In genomic region chr1:165084179-165084578, GRCm38 (mm10) we compare ENCODE assay signal across 8 mouse cellular contexts.
DNase-seq lines count a peak whose midpoint lies in the region; ATAC-seq and TF ChIP-seq lines count a peak whose summit lies in the region.

No protein-coding gene starts in this region.

- intact Hi-C loops in heart, postnatal 10 days (cut with DNase I), result loop anchor here (1.0 kb wide), 1 partner anchor 38 kb away; no protein-coding TSS in a partner anchor

- peak; percentile 18 for DNase-seq in limb, embryonic 14.5 days (ENCODE audit: low spot score)
- no peak for DNase-seq in limb, embryonic 10.5 days (ENCODE audit: low spot score)
- DNase-seq in brain, adult 2 months (ENCODE audit: low read depth, low spot score), result peak; percentile 94
- peak; percentile 55 to 69 for DNase-seq in heart, postnatal 10 days
- DNase-seq in midbrain, embryonic 14.5 days, result peak; percentile 63
- DNase-seq in liver, postnatal 0 days, result no peak
- no peak for DNase-seq in cerebellum, adult 11 months

- no peak overlapping the region for H3K4me3 ChIP-seq in limb, embryonic 14.5 days (replicated peaks; ENCODE audit: low read length)
- H3K4me3 ChIP-seq in limb, embryonic 10.5 days, result no peak overlapping the region
- H3K4me3 ChIP-seq in midbrain, embryonic 14.5 days (replicated peaks; ENCODE audit: low read depth, low read length), result no peak overlapping the region
- H3K4me3 ChIP-seq in liver, postnatal 0 days (ENCODE audit: low read depth, low read length), result no peak overlapping the region

- no peak overlapping the region for H3K4me2 ChIP-seq in limb, embryonic 14.5 days (replicated peaks; ENCODE audit: low read depth, low read length, severe bottlenecking)
- no peak overlapping the region for H3K4me2 ChIP-seq in midbrain, embryonic 14.5 days (ENCODE audit: low read length)
- H3K4me2 ChIP-seq in liver, postnatal 0 days (ENCODE audit: low read depth, low read length), result no peak overlapping the region

- no peaks in the 10 kb centered on the region for H3K9me3 ChIP-seq in limb, embryonic 14.5 days (ENCODE audit: control insufficient read depth, low read length)
- no peaks in the 10 kb centered on the region for H3K9me3 ChIP-seq in limb, embryonic 10.5 days (replicated peaks)
- no peaks in the 10 kb centered on the region for H3K9me3 ChIP-seq in midbrain, embryonic 14.5 days (ENCODE audit: control insufficient read depth, low read length)
- no peaks in the 10 kb centered on the region; the same call in 1 of the 2 replicates for H3K9me3 ChIP-seq in liver, postnatal 0 days (ENCODE audit: low read length)

- no peak overlapping the region for H3K27ac ChIP-seq in limb, embryonic 14.5 days (replicated peaks; ENCODE audit: low read depth, low read length)
- H3K27ac ChIP-seq in limb, embryonic 10.5 days, result no peak overlapping the region
- H3K27ac ChIP-seq in midbrain, embryonic 14.5 days (replicated peaks; ENCODE audit: low read depth, low read length), result no peak overlapping the region
- no peak overlapping the region for H3K27ac ChIP-seq in liver, postnatal 0 days (ENCODE audit: low read depth)

- H3K9ac ChIP-seq in limb, embryonic 14.5 days (ENCODE audit: low read depth, low read length, severe bottlenecking), result no peak overlapping the region
- H3K9ac ChIP-seq in midbrain, embryonic 14.5 days (replicated peaks; ENCODE audit: low read length), result no peak overlapping the region
- H3K9ac ChIP-seq in liver, postnatal 0 days (replicated peaks), result no peak overlapping the region

- no peak for TF ChIP-seq EP300 in liver, postnatal 0 days (IDR thresholded peaks at IDR 0.05; ENCODE audit: low read depth)

- H3K4me1 ChIP-seq in limb, embryonic 14.5 days (ENCODE audit: control insufficient read depth, insufficient read depth, low read length), result no peaks in the 10 kb centered on the region
- H3K4me1 ChIP-seq in limb, embryonic 10.5 days, result no peaks in the 10 kb centered on the region
- no peaks in the 10 kb centered on the region for H3K4me1 ChIP-seq in midbrain, embryonic 14.5 days (ENCODE audit: control insufficient read depth, insufficient read depth, low read length)
- H3K4me1 ChIP-seq in liver, postnatal 0 days (ENCODE audit: insufficient read depth), result no peaks in the 10 kb centered on the region

- no peak for TF ChIP-seq CTCF in liver, postnatal 0 days (IDR thresholded peaks at IDR 0.05; ENCODE audit: low read depth)

- no peaks in the 10 kb centered on the region for H3K36me3 ChIP-seq in limb, embryonic 14.5 days (ENCODE audit: control insufficient read depth, insufficient read depth, low read length)
- no peaks in the 10 kb centered on the region for H3K36me3 ChIP-seq in limb, embryonic 10.5 days
- no peaks in the 10 kb centered on the region for H3K36me3 ChIP-seq in midbrain, embryonic 14.5 days (ENCODE audit: control insufficient read depth, insufficient read depth, low read length)
- no peaks in the 10 kb centered on the region for H3K36me3 ChIP-seq in liver, postnatal 0 days (replicated peaks; ENCODE audit: insufficient read depth, low read length)

- ATAC-seq in limb, embryonic 14.5 days (ENCODE audit: low FRiP score, low read depth), result no peak
- no peak for ATAC-seq in midbrain, embryonic 14.5 days (ENCODE audit: low FRiP score, low TSS enrichment)
- no peak for ATAC-seq in megakaryocyte, adult 5-6 weeks (ENCODE audit: poor library complexity, severe bottlenecking)
- ATAC-seq in liver, postnatal 0 days, result no peak

- WGBS in limb, embryonic 14.5 days, result 80% methylated on average over 6 of the region's 6 CpGs
- whole genome bisulfite sequencing in limb, embryonic 10.5 days, result 89% methylated on average over 6 of the region's 6 CpGs
- 76% methylated on average over 6 of the region's 6 CpGs for WGBS in midbrain, embryonic 14.5 days
- 66% methylated on average over 6 of the region's 6 CpGs for WGBS in liver, postnatal 0 days (ENCODE audit: insufficient replicate concordance)

- no peak for TF ChIP-seq POLR2A in limb, embryonic 14.5 days (IDR thresholded peaks at IDR 0.05; ENCODE audit: borderline replicate concordance, extremely low read depth, insufficient read depth, insufficient read length)

- H3K27me3 ChIP-seq in limb, embryonic 14.5 days (ENCODE audit: control insufficient read depth, insufficient read depth, low read length), result no peaks in the 10 kb centered on the region
- no peaks in the 10 kb centered on the region for H3K27me3 ChIP-seq in limb, embryonic 10.5 days (ENCODE audit: low read depth, poor library complexity, severe bottlenecking)
- H3K27me3 ChIP-seq in midbrain, embryonic 14.5 days (ENCODE audit: control insufficient read depth, insufficient read depth, low read length), result no peaks in the 10 kb centered on the region
- no peaks in the 10 kb centered on the region for H3K27me3 ChIP-seq in liver, postnatal 0 days (ENCODE audit: insufficient read depth, low read length)

Comparison
In these comparisons a context has a peak if more than half of its experiments do, and no peak if none do; other contexts are left out.
1. DNase-seq: peak in limb, embryonic 14.5 days (single experiment), brain, adult 2 months (single experiment), heart, postnatal 10 days (2 of 2) and midbrain, embryonic 14.5 days (single experiment); none in limb, embryonic 10.5 days (single experiment), liver, postnatal 0 days (single experiment) and cerebellum, adult 11 months (single experiment).